Mouse (Mus musculus) brain, embryonic 14.5 days (tissue): ENCODE measurements at regions not wholly inside any gene's neighbourhood (a gene's known extent, or its start where the extent isn't known, plus 50 kb on each side); places are given as distances from the start of the nearest gene placed in this dataset.

ENCODE experiments used
- CTCF ChIP-seq: fragments of 200-500 bp; IDR thresholded peaks from 2 replicates; pipeline ENCODE4 v1.5.1; 2012; ENCODE audit warnings: inconsistent platforms, mild to moderate bottlenecking, moderate library complexity, borderline replicate concordance; ENCODE audit not compliant: insufficient read depth, insufficient read length; ENCODE audit errors: extremely low read depth
- POLR2A ChIP-seq: fragments of 200-500 bp; IDR thresholded peaks from 2 replicates; pipeline ENCODE4 v1.6.1; 2012; ENCODE audit warnings: mild to moderate bottlenecking, inconsistent platforms, borderline replicate concordance; ENCODE audit not compliant: poor library complexity, insufficient read depth, insufficient read length, severe bottlenecking; ENCODE audit errors: extremely low read depth

DNA sequence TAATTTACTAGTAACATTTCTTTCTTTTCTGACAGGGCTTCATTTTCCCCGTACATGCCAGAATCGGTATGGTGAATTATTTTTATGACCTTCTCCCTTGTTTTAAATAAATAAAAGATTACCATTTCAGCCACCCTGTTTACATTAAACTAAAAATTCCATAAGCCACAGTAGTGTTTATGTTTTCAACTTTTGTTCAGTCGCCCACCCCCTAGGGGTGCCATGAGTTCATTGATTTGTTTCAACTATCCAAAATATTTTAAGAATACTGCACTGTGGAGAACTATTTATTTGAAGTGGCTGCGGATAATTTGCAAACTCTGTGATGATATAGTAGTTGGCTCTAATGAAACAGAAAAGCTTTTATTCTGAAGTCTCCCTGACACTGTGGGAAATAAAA lies 132.9 kb downstream of the Tfec start:
- TF ChIP-seq CTCF, result no peak
- TF ChIP-seq POLR2A, result no peak
